Mouse (Mus musculus) heart, postnatal 25 days (tissue): ENCODE measurements at regions not wholly inside any gene's neighbourhood (a gene's known extent, or its start where the extent isn't known, plus 50 kb on each side); places are given as distances from the start of the nearest gene placed in this dataset.
A peak's percentile ranks its signal among the peaks of the same experiment; 100 is the strongest.

ENCODE experiments used
- DNase-seq: peaks from one replicate; pipeline ENCODE4 v3.0.0; 2022; ENCODE audit warnings: low spot score
- intact Hi-C: fragments of 180-260 bp; cut with DNase I; formaldehyde crosslinking; loops from one replicate; pipeline ENCODE4 v1.15.1; 2025

- intact Hi-C loops, result no loop called here
- no peak for DNase-seq
Measured at GRCm38 (mm10) chr6:148719062-148719461, 112.2 kb downstream of the Ipo8 start.

GRCm38 (mm10) chr6:148710406-148710805 lies 120.9 kb downstream of the Ipo8 start:
- DNase-seq, result no peak
- intact Hi-C loops, result no loop called here

- intact Hi-C loops, result no loop called here
- no peak for DNase-seq
Measured at GRCm38 (mm10) chr6:148708389-148708788, 122.9 kb downstream of the Ipo8 start.

- DNase-seq, result no peak
- intact Hi-C loops, result no loop called here
Measured at GRCm38 (mm10) chr6:148705711-148706110, 125.6 kb downstream of the Ipo8 start.

- intact Hi-C loops, result no loop called here
- no peak for DNase-seq
Measured at GRCm38 (mm10) chr6:148693329-148693728, 137.9 kb downstream of the Ipo8 start.

- intact Hi-C loops, result loop anchor here (5.0 to 10.0 kb wide), 2 partner anchors 243 to 440 kb away; partner anchors contain the start of gene Tmtc1
- DNase-seq, result peak; percentile 9
Measured at GRCm38 (mm10) chr6:148687770-148688169, 143.5 kb downstream of the Ipo8 start.

- intact Hi-C loops, result no loop called here
- DNase-seq, result no peak
Measured at GRCm38 (mm10) chr6:148660152-148660551, 171.1 kb downstream of the Ipo8 start.

GRCm38 (mm10) chr6:148653216-148653615 lies 178.1 kb downstream of the Ipo8 start:
- intact Hi-C loops, result no loop called here
- no peak for DNase-seq

- intact Hi-C loops, result no loop called here
- no peak for DNase-seq
Measured at GRCm38 (mm10) chr6:148652434-148652833, 178.8 kb downstream of the Ipo8 start.

- DNase-seq, result no peak
- intact Hi-C loops, result no loop called here
Measured at GRCm38 (mm10) chr6:148647423-148648390, 183.6 kb downstream of the Ipo8 start.

GRCm38 (mm10) chr6:148640595-148640994 lies 190.7 kb downstream of the Ipo8 start:
- intact Hi-C loops, result no loop called here
- DNase-seq, result no peak

GRCm38 (mm10) chr6:148634148-148634547 lies 190.0 kb upstream of the Tmtc1 start:
- intact Hi-C loops, result no loop called here
- DNase-seq, result no peak

- DNase-seq, result no peak
- intact Hi-C loops, result no loop called here
Measured at GRCm38 (mm10) chr6:148627090-148627605, 183.0 kb upstream of the Tmtc1 start.

GRCm38 (mm10) chr6:148623119-148623770 lies 179.1 kb upstream of the Tmtc1 start:
- DNase-seq, result no peak
- intact Hi-C loops, result no loop called here

GRCm38 (mm10) chr6:148620034-148620433 lies 175.8 kb upstream of the Tmtc1 start:
- intact Hi-C loops, result no loop called here
- no peak for DNase-seq

GRCm38 (mm10) chr6:148615931-148616330 lies 171.7 kb upstream of the Tmtc1 start:
- no peak for DNase-seq
- intact Hi-C loops, result no loop called here

GRCm38 (mm10) chr6:148615442-148615841 lies 171.3 kb upstream of the Tmtc1 start:
- DNase-seq, result no peak
- intact Hi-C loops, result no loop called here

- DNase-seq, result no peak
- intact Hi-C loops, result no loop called here
Measured at GRCm38 (mm10) chr6:148608881-148609280, 164.7 kb upstream of the Tmtc1 start.

- no peak for DNase-seq
- intact Hi-C loops, result no loop called here
Measured at GRCm38 (mm10) chr6:148605226-148605625, 161.0 kb upstream of the Tmtc1 start.

GRCm38 (mm10) chr6:148604790-148605189 lies 160.6 kb upstream of the Tmtc1 start:
- DNase-seq, result no peak
- intact Hi-C loops, result no loop called here

- intact Hi-C loops, result no loop called here
- DNase-seq, result no peak
Measured at GRCm38 (mm10) chr6:148603878-148604277, 159.7 kb upstream of the Tmtc1 start.
